Mouse (Mus musculus): Measurements from ENCODE around the gene Vwa5b1.

Vwa5b1 gene

GRCm38 (mm10) chr4:138576661-138577060 lies 59.0 kb downstream of the Vwa5b1 start:
- no peak for DNase-seq

GRCm38 (mm10) chr4:138574800-138575606 lies 60.7 kb downstream of the Vwa5b1 start:
- no peak for DNase-seq

- DNase-seq: no peak
Observed at GRCm38 (mm10) chr4:138569928-138570327, 65.8 kb downstream of the Vwa5b1 start.

GRCm38 (mm10) chr4:138568275-138568674 lies 67.4 kb downstream of the Vwa5b1 start:
- DNase-seq: no peak

GRCm38 (mm10) chr4:138561986-138562385 lies 73.7 kb downstream of the Vwa5b1 start:
- DNase-seq: peak; percentile 85 to 89

- DNase-seq: no peak
Observed at GRCm38 (mm10) chr4:138555531-138555930, 80.2 kb downstream of the Vwa5b1 start.

GRCm38 (mm10) chr4:138554934-138555333 lies 80.8 kb downstream of the Vwa5b1 start:
- no peak for DNase-seq

GRCm38 (mm10) chr4:138554302-138554701 lies 81.4 kb downstream of the Vwa5b1 start:
- DNase-seq: no peak

GRCm38 (mm10) chr4:138553516-138553933 lies 82.2 kb downstream of the Vwa5b1 start:
- DNase-seq: no peak

- DNase-seq: no peak
Observed at GRCm38 (mm10) chr4:138553116-138553515, 82.6 kb downstream of the Vwa5b1 start.

- no peak for DNase-seq
Observed at GRCm38 (mm10) chr4:138551601-138552000, 84.1 kb downstream of the Vwa5b1 start.

- DNase-seq: no peak
Observed at GRCm38 (mm10) chr4:138550557-138550956, 85.1 kb downstream of the Vwa5b1 start.

- no peak for DNase-seq
Observed at GRCm38 (mm10) chr4:138548960-138549359, 86.7 kb downstream of the Vwa5b1 start.

GRCm38 (mm10) chr4:138548124-138548561 lies 87.5 kb downstream of the Vwa5b1 start:
- DNase-seq: no peak

GRCm38 (mm10) chr4:138547556-138547955 lies 88.1 kb downstream of the Vwa5b1 start:
- no peak for DNase-seq

- no peak for DNase-seq
Observed at GRCm38 (mm10) chr4:138547041-138547440, 88.6 kb downstream of the Vwa5b1 start.

GRCm38 (mm10) chr4:138546241-138546640 lies 89.4 kb downstream of the Vwa5b1 start:
- DNase-seq: no peak

- no peak for DNase-seq
Observed at GRCm38 (mm10) chr4:138543177-138543576, 92.5 kb downstream of the Vwa5b1 start.

- no peak for DNase-seq
Observed at GRCm38 (mm10) chr4:138538084-138538449, 97.6 kb downstream of the Vwa5b1 start.

- peak; percentile 79 to 87 for DNase-seq
Observed at GRCm38 (mm10) chr4:138537210-138538083, 98.2 kb downstream of the Vwa5b1 start.

GRCm38 (mm10) chr4:138535610-138536009 lies 100.1 kb downstream of the Vwa5b1 start:
- no peak for DNase-seq

- no peak for DNase-seq
Observed at GRCm38 (mm10) chr4:138533877-138534276, 101.8 kb downstream of the Vwa5b1 start.

GRCm38 (mm10) chr4:138531761-138532160 lies 103.9 kb downstream of the Vwa5b1 start:
- no peak for DNase-seq

GRCm38 (mm10) chr4:138530011-138530410 lies 105.7 kb downstream of the Vwa5b1 start:
- no peak for DNase-seq

All from cerebellum, postnatal 36 days (tissue).